Mouse (Mus musculus) Muller cell, postnatal 12 days (primary cell): Measurements from ENCODE around the gene 1700001K19Rik.
"Not testable (repeated sequence)": the region's sequence is repeated elsewhere in the genome, so short reads cannot be mapped to it uniquely, and the experiment has no call there.

Experiments
- DNase-seq: peaks from one replicate; pipeline ENCODE4 v3.0.0-alpha.2; 2015; ENCODE audit errors: inconsistent ontology term

The 1700001K19Rik gene

GRCm38 (mm10) chr12:110696173-110696974 is 14.0 kb upstream of the 1700001K19Rik start:
- DNase-seq: peak; percentile 99

- DNase-seq: peak; percentile 76
These were observed 13.3 kb upstream of the 1700001K19Rik start for GRCm38 (mm10) chr12:110695676-110696171.

- not testable (repeated sequence) for DNase-seq
These were observed 11.0 kb upstream of the 1700001K19Rik start for GRCm38 (mm10) chr12:110693378-110693777.

- DNase-seq: no peak
These were observed 7.7 kb upstream of the 1700001K19Rik start for GRCm38 (mm10) chr12:110689919-110690643.

- not testable (repeated sequence) for DNase-seq
These were observed 6.5 kb upstream of the 1700001K19Rik start for GRCm38 (mm10) chr12:110688921-110689320.

- DNase-seq: peak; percentile 81
These were observed 5.7 kb upstream of the 1700001K19Rik start for GRCm38 (mm10) chr12:110687894-110688734.

- no peak for DNase-seq
These were observed 1.2 kb upstream of the 1700001K19Rik start for GRCm38 (mm10) chr12:110683580-110683979.

- DNase-seq: no peak
These were observed 541 bp downstream of the 1700001K19Rik start for GRCm38 (mm10) chr12:110681878-110682277.

GRCm38 (mm10) chr12:110681191-110681590 is 1.2 kb downstream of the 1700001K19Rik start:
- DNase-seq: peak; percentile 34

- DNase-seq: no peak
These were observed 8.2 kb downstream of the 1700001K19Rik start for GRCm38 (mm10) chr12:110674243-110674642.

GRCm38 (mm10) chr12:110667466-110668077 is 14.8 kb downstream of the 1700001K19Rik start:
- no peak for DNase-seq

- no peak for DNase-seq
These were observed 20.7 kb downstream of the 1700001K19Rik start for GRCm38 (mm10) chr12:110661746-110662145.

GRCm38 (mm10) chr12:110651464-110651863 is 31.0 kb downstream of the 1700001K19Rik start:
- DNase-seq: no peak

GRCm38 (mm10) chr12:110650241-110650641 is 32.2 kb downstream of the 1700001K19Rik start:
- no peak for DNase-seq

- DNase-seq: no peak
These were observed 44.8 kb downstream of the 1700001K19Rik start for GRCm38 (mm10) chr12:110637507-110638114.

- DNase-seq: no peak
These were observed 46.1 kb downstream of the 1700001K19Rik start for GRCm38 (mm10) chr12:110636293-110636692.

- no peak for DNase-seq
These were observed 52.4 kb downstream of the 1700001K19Rik start for GRCm38 (mm10) chr12:110630056-110630455.
